Mouse (Mus musculus) urinary bladder, postnatal 36 days (tissue): ENCODE measurements around the gene Grem2.

Experiments
- DNase-seq, 2 experiments: peaks; one replicate each; pipeline ENCODE4 v3.0.0; 2022; ENCODE audit warnings: low spot score in 2 of 2, mixed read lengths in 1 of 2

Grem2 gene

DNA sequence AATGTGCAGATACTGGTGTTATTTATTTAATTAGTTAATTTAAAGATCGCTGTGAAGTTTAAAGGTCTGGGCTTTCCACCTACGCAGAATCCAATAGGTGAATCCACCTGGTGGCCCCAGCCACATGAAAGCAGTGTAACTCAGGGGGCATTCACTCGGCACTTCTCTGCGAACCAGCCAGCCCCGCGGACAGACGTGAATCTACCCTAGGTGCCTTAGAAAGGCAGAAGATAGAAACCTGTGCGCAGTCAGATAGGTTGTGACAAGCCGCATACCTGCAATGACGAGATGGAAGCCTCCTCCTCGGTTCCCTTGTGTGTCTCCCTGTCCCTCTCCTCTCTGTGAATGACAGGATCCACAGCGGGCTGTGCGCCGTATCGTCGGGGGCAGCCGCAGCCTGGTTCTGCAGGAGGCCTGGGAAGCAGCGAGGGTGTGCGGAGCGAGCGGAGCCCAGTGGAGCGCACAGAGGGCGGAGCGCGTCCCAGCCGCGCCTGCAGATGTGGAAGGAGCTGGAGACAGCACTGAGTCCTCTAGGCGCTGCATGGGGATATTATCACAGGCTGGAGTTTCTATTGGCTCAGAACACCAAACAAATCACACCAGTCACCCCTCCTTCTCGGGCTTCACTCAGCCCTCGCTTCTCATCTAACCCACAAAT lies at the start of gene Grem2:
TSS of gene Grem2 (minus strand) at position 522 of the 658 bp plus-strand sequence.
- peak in 1 of 2 experiments; percentile 24 for DNase-seq

DNA sequence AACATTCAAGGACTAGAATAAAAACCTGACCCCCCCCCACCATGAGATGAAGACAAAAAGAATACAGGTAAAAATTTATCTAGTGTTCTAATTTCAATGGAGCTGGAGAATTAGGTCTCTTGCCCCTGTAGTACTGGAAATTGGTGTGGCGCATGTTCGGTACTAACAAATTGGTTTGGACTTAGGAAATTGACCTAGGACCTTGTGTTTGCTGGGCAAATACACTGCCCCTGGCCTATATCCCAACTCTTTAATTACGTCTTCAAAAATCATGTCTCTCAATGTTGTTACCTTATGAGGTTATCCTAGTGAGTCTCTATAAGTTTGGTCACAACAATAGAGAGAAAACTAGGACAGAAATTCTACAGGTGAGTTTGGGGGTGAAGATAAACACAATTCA lies 38.2 kb upstream of the Grem2 start:
- no peak for DNase-seq

DNA sequence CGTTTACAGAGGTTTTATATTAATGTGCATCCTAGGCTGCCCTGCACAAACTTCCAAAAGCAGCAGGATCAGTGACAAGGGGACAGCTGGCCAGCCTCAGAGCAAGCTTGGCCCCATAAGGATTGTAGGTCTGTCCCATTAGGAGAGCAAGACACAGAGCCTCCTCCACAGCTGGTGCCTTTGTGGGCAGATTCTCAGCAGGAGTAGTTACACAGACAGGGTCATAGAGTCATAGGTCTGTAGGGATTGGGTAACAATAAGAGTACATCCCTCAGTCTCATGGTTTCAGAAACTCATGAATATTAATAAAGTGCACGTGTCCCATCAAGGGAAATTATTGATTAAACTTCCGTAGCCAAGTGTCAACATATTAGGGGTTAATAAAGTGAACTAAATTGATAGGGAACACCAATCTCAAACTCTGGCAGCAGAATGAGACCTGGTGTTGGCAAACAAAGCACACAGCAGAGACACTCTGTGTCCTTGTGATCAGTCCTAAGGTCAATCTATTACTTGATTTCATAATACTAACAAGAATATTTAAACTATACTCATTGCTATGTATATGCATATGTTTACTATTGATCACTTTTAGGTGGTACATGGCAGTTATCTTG lies 9.5 kb upstream of the Grem2 start:
- DNase-seq = no peak

DNA sequence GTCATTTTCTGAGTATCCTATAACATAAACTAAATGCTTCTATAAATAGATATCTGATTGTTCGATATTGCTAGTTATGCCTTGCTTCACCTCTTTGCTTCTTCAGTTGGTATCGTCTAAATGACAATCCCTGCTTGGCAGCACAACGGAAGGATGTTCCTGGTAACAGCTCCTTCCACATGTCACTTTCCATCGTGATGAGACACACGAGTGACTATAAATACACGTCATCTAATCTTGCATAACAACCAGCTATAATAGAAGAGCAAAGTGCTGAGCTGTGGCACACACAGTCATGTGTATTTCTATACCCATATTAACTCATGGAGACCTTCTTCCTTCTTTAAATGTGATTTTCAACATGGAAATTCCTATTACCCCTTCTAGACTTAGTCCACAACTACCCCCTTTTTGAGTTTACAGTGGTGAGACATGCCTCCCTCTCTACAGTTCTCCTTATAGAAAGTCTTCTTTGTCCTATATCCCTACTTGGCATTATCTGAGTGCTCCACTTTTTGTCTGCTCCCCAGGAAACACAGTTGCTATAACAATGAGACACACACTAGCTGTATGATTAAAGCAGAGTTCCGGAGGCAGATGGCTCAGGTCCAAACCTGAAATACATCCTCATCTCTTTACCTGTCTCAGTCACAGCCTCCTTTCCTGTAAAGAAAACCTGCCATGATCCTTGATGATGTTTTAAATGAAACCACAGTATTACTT lies 8.0 kb upstream of the Grem2 start:
- DNase-seq = no peak

DNA sequence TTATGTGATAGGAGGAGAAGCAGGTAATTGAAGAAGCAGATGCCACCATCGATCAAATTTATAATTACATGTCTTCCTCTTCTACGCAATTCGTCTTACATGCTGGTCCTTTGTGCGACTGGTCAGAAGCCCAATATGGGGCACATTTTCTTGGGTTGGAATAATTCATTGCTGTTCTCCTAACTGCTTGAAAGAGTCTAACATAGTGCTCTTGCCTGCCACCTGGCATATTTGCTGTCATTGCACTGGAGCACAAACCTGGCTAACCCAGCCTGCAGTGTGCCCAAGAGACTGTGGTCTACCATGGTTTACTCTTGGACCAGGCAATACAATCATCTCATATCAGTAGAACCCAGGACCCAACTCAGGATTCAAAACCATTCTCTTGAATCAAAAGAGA lies 2.7 kb downstream of the Grem2 start:
- DNase-seq = no peak

DNA sequence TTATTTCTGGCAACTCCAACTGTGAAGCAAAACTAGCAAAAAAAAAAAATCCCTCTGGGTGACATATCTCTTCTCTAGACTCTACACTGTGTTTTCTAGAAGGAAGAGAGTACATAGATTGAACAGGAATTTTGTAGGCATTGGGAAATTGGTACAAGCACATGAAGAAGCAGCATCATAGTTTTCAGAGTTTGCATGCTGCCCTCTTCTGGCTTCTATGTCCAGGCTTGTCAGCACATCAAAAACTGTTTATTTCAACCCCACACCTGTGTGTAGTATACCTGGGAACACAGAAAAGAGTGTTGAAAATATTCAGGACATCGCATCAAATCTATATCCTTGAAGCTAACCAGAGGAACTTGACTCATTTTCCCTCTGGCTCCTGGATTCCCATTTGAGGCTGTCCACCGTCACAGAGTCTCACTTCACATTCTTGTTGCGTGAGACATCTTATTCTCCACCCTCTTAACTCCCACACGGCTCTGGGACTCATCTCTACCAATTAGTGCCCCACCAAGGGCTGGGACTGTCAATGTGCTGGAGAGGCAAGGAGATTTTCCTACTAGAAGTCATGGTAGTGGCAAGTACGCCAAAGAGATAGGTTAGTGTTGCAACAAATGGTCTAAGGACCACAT lies 3.3 kb downstream of the Grem2 start:
- DNase-seq = no peak

DNA sequence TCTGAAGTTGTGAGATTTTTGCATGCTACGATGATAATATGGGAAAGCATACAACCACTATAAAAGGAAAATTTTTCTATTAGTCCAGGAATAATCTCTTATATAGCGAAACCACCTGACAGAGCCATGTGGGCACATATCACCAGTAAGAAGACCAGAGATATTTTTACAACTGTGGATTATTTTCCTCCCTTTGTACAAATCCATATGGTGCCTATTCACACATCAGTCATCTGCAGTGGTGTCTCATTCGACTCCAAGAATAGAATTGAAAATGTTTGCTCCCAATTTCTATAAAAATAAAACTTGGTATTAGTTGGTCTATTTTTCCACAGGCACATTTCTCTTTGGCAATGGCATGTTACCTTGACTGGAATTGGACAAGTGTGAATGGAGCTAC lies 11.8 kb downstream of the Grem2 start:
- DNase-seq = no peak

DNA sequence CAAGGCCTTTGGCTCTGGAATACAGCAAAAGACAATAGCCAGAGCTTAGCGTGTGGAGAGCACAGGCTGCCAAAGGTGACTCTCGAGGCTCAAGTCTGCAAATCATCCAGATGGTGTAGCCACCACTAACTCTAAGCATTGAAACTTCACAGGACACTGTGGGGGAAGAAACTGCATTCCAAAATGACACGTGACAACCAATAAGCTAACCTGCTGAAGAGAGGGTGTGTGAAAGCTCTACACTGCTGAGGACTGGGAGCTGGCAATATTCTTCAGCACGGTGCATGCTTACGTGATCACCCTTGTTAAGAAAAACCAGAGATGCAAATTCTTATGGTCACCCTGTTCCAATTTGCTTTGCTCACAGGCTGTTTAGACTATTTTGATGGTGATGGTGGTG lies 13.4 kb downstream of the Grem2 start:
- DNase-seq = no peak

DNA sequence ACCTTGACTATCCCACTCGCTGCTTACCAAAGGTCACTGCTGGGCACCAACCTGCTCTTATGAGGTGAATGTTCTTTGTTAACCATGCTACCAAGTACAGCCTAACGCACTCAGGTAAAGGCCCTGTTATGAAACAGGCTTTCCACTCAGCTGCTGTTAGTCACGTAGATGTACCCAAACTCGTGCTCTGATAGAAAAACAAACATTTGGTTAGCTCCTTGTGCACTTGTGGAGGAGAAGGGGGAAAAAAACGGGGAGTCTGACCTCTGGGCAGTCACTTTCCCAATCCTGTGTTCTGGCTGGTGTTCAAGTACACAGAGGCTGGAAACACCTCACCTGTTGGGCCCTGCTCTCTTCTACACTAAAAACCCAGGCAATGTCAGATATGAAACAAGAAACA lies 14.0 kb downstream of the Grem2 start:
- no peak for DNase-seq

DNA sequence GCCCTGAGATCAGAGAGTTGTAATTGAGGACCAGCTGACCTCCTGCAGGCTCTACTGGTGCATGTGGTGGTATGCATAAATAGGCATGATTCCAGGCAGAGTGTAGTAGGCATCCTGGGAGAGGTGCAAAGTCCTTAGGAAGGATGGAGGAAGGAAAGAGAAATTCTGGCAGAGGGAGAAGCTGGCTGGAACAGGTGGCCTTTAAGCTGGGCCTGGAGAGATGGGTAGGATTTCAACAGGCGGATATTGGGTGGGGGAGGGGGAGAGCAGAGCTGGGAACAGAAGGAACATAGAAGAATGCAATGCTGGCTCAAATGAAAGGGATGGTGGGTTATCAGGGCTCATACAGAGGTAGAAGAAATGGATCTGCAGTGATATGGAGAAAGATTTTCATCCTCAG lies 18.9 kb downstream of the Grem2 start:
- no peak for DNase-seq

DNA sequence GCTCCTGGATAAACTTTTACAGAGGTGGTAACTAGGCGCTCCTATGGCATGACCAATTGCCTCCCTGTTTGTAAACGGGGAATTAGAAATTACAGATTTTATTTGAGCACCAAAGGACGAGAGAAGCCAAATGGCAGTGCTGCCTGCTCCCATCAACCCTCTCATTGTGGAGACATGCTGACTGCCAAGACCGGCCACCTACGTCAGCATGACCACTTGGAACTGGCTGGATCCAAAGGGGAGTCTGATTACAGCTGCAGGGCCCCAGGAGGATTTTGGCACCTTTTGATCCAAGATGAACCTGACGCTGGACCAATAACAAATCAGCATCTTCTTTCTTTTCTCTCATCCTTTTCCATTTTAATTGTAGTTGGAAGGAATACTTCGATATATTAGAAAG lies 29.1 kb downstream of the Grem2 start:
- DNase-seq = no peak

DNA sequence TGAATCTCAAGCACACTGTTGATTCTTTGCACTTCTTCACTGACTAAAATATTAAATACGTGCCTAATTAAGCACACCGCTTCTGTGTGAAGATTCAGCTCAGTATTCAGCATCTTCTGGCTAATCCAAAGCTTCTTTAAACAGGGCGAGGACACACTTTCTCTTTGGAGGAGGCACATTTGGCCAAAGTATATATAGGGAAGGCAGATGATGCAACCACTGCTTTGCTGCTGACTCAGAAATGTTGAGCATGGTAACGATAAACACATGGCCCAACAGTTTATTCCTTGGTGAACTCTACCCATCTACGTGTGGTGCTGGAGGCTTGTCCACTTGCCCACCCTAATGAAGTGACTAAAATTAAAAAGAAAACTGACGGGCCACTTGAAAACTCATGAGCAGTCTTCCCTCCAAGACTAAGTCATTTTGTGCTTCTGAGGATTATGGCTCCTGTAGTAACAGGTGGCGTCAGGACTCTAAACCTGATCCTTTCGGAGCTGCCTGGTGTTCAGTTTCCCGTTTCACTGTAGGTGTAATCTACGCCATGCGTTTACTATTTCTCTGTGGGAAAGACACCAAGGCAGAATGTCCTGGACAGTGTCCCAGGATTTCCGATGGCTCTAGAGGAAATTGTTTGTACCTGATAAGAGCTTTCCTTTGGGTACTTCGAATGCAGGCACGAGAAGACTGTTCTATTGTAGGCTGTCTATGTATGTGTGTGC lies 32.8 kb downstream of the Grem2 start:
- no peak for DNase-seq

DNA sequence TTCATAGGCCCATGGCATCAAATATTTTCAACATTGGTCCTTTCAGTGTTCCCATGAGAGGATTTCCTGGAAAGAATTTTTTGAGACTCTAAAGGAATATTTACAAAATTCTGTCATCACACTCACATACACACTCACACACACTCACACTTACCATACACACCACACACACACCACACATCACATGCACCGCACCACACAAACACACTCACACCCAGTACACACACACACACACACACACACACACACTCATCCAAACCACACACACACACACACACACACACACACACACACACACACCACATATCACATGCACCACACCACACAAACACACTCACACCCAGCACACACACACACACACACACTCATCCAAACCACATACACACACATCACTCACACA lies 33.5 kb downstream of the Grem2 start:
- DNase-seq = no peak

DNA sequence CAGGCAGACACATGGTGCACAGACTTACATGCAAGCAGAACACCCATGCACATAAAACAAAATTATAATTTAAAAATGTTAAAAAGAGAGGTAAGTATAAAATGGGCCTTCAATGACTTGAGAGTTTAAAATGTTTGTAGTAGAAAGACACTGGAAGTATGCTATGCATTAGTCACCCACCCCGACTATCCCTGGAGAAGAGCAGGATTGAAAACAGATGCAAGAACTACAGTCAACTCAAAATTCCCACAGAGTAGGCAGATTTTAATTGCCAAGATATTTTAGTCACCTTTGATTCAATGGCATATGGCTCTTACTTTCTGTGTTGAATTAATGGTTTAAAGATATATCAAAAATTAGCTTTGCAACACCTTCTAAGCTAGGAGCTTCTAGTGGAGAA lies 39.1 kb downstream of the Grem2 start:
- DNase-seq = no peak

DNA sequence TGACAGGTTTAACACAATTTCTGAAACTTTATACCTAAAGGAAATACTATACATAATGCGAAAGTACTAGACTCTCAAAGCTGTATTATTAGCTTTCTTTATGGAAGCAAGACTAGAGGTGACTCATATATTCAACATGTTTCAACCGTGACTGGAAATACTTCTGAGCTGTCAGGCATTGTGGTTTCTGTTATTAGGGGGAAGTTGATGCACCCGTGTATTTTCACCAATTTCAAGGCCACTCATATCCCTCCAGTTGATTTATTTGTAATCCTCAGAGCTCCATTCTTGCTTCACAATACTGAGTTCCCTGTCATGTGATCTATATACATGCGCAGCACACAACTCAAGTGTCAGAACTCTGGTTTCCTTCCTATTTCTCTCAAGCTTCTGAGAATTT lies 46.4 kb downstream of the Grem2 start:
- DNase-seq = no peak

DNA sequence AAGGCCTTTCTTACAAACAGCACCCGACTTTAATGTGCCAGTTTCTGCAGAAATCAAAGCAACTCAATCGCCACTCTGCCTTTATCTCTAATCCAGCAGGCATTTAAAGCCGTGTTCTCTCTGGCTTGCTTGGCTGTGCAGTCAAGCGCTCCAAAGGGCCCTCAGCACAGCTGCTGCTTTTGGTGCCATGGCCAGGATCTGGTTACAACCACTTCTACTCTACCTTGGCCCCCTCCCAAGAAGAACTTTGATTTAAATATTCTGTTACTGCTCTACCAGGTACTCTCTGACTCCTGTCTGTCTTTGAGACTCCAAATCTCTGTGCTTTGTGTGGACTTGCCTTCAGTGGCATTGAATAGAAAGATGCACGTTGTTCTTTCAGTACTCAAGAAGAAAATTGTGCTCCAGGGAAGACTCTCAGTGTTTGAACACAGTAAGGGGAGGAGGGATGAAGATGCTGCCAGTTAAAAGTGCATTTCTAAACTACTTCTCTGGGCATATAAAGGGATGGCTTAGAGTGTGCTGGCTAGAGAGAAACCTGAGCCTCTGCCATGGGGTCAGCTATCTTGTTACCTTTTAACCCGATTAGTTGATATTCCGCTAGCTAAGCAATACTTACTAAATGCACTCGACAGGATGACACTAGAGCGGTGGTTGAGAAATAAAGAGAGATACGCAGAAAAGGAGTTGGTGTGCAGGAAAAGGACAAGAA lies 61.1 kb downstream of the Grem2 start:
- DNase-seq = no peak

DNA sequence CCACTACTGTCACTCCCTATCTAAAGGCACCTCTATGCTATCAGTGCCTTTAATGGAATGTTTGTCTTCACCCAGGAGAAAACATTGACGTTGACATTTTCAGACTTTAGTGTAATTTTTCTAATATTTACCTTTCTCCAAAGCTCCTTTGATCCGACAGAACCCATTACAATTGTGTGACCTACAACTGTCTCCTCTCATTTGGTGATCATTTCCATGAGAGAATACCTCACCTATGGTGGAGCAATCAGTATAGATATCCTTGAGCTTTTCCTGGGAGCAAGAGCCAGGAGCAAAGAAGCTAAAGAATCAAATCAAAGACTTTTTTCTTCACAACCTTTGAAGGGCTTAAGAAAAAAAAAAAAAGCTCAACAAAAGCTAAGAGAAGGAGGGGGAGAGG lies 65.4 kb downstream of the Grem2 start:
- DNase-seq = no peak

DNA sequence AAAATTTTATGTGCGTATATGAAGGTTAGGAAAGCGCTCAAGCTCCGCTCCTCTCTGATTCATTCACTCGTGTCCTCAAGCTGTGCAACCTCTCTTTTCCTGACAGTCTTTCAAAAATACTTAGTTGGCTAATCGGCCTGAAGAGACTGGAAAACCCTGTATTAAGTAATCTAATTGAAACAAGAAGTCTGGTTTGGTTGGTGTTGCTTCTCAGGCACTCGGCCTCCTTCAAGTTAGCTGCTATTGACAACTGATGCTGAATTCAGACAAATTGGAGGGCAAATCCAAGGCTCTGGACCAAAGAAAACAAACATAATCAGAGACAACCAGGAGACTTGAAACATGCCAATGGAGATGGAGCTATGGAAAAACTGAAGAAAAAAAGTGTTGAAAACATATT lies 76.8 kb downstream of the Grem2 start:
- no peak for DNase-seq

DNA sequence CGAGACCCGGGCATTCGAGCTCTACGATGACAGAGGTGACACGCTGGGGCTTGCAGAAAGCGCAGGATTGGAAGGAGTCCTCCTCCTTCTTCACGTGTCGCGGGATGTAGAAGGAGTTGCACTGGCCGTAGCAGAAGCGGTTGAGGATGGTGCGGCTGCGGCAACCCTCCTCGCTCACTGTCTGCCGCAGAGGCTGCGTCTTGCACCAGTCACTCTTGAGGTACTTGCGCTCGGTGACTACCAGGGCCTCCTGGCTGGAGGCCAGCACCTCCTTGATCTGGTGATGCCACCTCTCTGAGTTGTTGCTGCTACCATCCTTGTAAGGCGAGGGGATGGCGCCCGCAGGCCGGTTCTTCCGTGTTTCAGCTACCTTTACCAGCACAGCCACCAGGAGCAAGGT lies 84.8 kb downstream of the Grem2 start:
- DNase-seq = no peak

DNA sequence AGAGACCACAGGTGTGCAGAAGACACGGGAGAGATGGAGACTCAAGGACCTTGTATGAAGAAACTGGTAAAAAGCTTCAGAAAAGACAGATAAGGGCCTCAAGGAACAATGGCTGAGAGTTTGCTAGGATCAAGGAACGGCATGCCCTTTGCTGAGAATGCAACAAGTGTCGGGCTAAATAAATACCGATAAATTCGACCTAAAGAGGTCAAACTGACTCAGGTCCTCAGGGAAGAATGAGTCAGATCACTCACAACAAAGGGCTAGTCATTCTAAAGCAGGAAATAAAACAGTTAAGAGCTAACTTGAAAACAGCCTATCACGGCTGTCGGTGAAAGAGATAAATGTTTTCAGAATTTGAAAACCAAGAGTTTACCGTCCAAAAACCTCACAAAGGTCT lies 95.1 kb downstream of the Grem2 start:
- DNase-seq = no peak

DNA sequence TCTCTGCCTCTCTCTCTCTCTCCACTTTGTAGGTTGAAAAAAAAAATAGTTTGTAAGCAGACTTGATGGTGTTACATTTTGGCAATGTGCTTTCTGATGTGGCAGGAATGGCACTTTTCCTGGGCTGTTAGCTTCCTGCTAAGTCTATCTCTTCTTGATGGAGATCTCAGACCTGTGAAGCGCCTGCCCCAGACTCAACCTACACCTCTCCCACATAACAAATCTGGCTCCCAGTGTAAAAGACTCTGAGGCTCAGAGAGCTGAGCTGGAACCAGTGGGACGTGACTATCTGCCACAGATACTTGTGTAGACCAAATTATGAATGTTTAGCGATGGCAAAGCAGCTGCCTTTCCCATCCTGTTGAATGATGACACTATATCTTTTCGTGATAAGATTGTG lies 109.8 kb downstream of the Grem2 start:
- no peak for DNase-seq

DNA sequence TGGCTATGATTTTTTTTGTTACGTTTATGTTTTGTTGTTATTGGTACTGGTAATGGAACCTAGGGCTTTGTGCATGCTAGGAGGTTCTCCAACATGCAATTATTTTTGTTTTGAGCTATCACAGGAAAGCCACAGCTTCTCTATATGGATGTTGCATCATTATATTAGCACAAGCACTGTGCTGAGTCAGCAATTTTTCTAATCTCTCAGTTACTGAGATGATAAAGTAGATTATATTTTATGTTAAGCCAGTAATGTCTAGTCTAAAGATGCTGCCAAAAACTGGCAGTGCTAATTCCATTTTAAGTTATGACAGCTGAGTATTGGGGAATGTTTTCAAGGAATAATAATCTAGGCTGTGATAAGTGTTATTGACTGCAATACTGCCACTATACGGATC lies 133.0 kb downstream of the Grem2 start:
- DNase-seq = no peak
